Mouse (Mus musculus) CH12.LX (cell line): ENCODE measurements at regions not wholly inside any gene's neighbourhood (a gene's known extent, or its start where the extent isn't known, plus 50 kb on each side); places are given as distances from the start of the nearest gene placed in this dataset.

Experiments used
- DNase-seq: peaks from one replicate; pipeline ENCODE4 v3.0.0-alpha.2; 2013; ENCODE audit errors: extremely low read depth
- H3K27ac ChIP-seq: 2 replicates; pipeline ENCODE4 v1.5.1; 2012; ENCODE audit warnings: low read depth, mild to moderate bottlenecking, control low read depth, moderate library complexity; ENCODE audit not compliant: insufficient read depth
- H3K27me3 ChIP-seq: replicated peaks from 2 replicates; pipeline ENCODE3; 2012; ENCODE audit warnings: inconsistent platforms
- H3K36me3 ChIP-seq, 2 experiments: replicated peaks in 1 of 2; 2 replicates each; pipeline versions ENCODE3 to v1.6.1; 2012; ENCODE audit warnings: inconsistent platforms in 1 of 2, low read length in 1 of 2, mild to moderate bottlenecking in 1 of 2, mixed read lengths in 1 of 2, moderate library complexity in 1 of 2; ENCODE audit not compliant: control insufficient read depth in 1 of 2, insufficient read depth in 1 of 2
- H3K4me1 ChIP-seq, 2 experiments: 2 replicates each; pipeline ENCODE4 v1.6.1; 2012; ENCODE audit warnings: inconsistent platforms in 1 of 2, moderate library complexity in 1 of 2; ENCODE audit not compliant: insufficient read depth in 2 of 2, control insufficient read depth in 1 of 2
- H3K4me2 ChIP-seq: 2 replicates; pipeline ENCODE4 v1.6.1; 2012; ENCODE audit warnings: low read depth, mild to moderate bottlenecking, control low read depth; ENCODE audit not compliant: poor library complexity, insufficient read depth, severe bottlenecking
- H3K4me3 ChIP-seq, 3 experiments: fragments of 150-350 bp in 1 of 3; sonication (generic) in 1 of 3; replicated peaks in 1 of 3; 2 replicates each; pipeline versions ENCODE3 to v1.5.1; 2011 to 2012; ENCODE audit warnings: low read depth in 2 of 3, low read length in 2 of 3, mild to moderate bottlenecking in 2 of 3, moderate library complexity in 2 of 3, control low read depth in 1 of 3, improper control_type of control experiment in 1 of 3, inconsistent platforms in 1 of 3, mixed read lengths in 1 of 3; ENCODE audit not compliant: poor library complexity in 1 of 3
- H3K79me2 ChIP-seq: replicated peaks from 2 replicates; pipeline ENCODE4 v1.6.1; 2012; ENCODE audit warnings: mild to moderate bottlenecking, moderate library complexity; ENCODE audit not compliant: control insufficient read depth, poor library complexity, insufficient read depth, severe bottlenecking; ENCODE audit errors: extremely low read depth
- H3K9ac ChIP-seq: 2 replicates; pipeline ENCODE4 v1.6.1; 2012; ENCODE audit warnings: low read depth, mild to moderate bottlenecking, control low read depth, moderate library complexity; ENCODE audit not compliant: insufficient read depth
- H3K9me3 ChIP-seq: replicated peaks from 2 replicates; pipeline ENCODE3; 2012; ENCODE audit warnings: low read length, inconsistent platforms, mixed read lengths
- BHLHE40 ChIP-seq: IDR thresholded peaks from 2 replicates; pipeline ENCODE4 v1.6.1; 2011; ENCODE audit warnings: mild to moderate bottlenecking, low read depth, low read length, improper control_type of control experiment
- CHD1 ChIP-seq: IDR thresholded peaks from 2 replicates; pipeline ENCODE4 v1.6.1; 2012; ENCODE audit warnings: low read depth, low read length, improper control_type of control experiment, inconsistent platforms
- CHD2 ChIP-seq: IDR thresholded peaks from 2 replicates; pipeline ENCODE4 v1.6.1; 2011; ENCODE audit warnings: low read length, improper control_type of control experiment
- CTCF ChIP-seq, 2 experiments: IDR thresholded peaks in 1 of 2; conservative IDR thresholded peaks in 1 of 2; 2 replicates each; pipeline ENCODE4 v1.5.1; 2011 to 2012; ENCODE audit warnings: low read depth in 2 of 2, low read length in 2 of 2, improper control_type of control experiment in 1 of 2, inconsistent platforms in 1 of 2, mild to moderate bottlenecking in 1 of 2, moderate library complexity in 1 of 2
- E2F4 ChIP-seq: IDR thresholded peaks from 2 replicates; pipeline ENCODE4 v1.6.1; 2011; ENCODE audit warnings: low read depth, low read length, improper control_type of control experiment; ENCODE audit not compliant: insufficient replicate concordance
- ELF1 ChIP-seq: IDR thresholded peaks from 2 replicates; pipeline ENCODE4 v1.6.1; 2014; ENCODE audit warnings: low read depth, mild to moderate bottlenecking, inconsistent platforms, low read length, improper control_type of control experiment
- EP300 ChIP-seq: IDR thresholded peaks from 2 replicates; pipeline ENCODE4 v1.6.1; 2011; ENCODE audit warnings: low read length, improper control_type of control experiment
- ETS1 ChIP-seq: conservative IDR thresholded peaks from 2 replicates; pipeline ENCODE4 v1.6.1; 2012; ENCODE audit warnings: low read depth, mild to moderate bottlenecking, inconsistent platforms, low read length, improper control_type of control experiment, moderate library complexity
- GABPA ChIP-seq: IDR thresholded peaks from 2 replicates; pipeline ENCODE4 v1.6.1; 2012; ENCODE audit warnings: low read depth, low read length, improper control_type of control experiment, inconsistent platforms; ENCODE audit not compliant: insufficient replicate concordance
- HCFC1 ChIP-seq: IDR thresholded peaks from 2 replicates; pipeline ENCODE4 v1.6.1; 2012; ENCODE audit warnings: low read depth, mild to moderate bottlenecking, inconsistent platforms, low read length, improper control_type of control experiment
- IRF4 ChIP-seq: IDR thresholded peaks from 2 replicates; pipeline ENCODE4 v1.6.1; 2014; ENCODE audit warnings: low read depth, mild to moderate bottlenecking, inconsistent platforms, low read length, improper control_type of control experiment
- JUN ChIP-seq: IDR thresholded peaks from 2 replicates; pipeline ENCODE4 v1.6.1; 2011; ENCODE audit warnings: low read depth, mild to moderate bottlenecking, low read length, improper control_type of control experiment, moderate library complexity; ENCODE audit not compliant: insufficient read depth
- JUND ChIP-seq: conservative IDR thresholded peaks from 2 replicates; pipeline ENCODE4 v1.6.1; 2011; ENCODE audit warnings: low read depth, low read length, improper control_type of control experiment
- KAT2A ChIP-seq: IDR thresholded peaks from 2 replicates; pipeline ENCODE4 v1.6.1; 2012; ENCODE audit warnings: low read length, improper control_type of control experiment, inconsistent platforms; ENCODE audit not compliant: insufficient replicate concordance
- MAFK ChIP-seq: IDR thresholded peaks from 2 replicates; pipeline ENCODE4 v1.6.1; 2011; ENCODE audit warnings: low read length, improper control_type of control experiment; ENCODE audit not compliant: insufficient replicate concordance
- MAX ChIP-seq: IDR thresholded peaks from 2 replicates; pipeline ENCODE4 v1.6.1; 2011; ENCODE audit warnings: low read length, improper control_type of control experiment
- MAZ ChIP-seq: IDR thresholded peaks from 2 replicates; pipeline ENCODE4 v1.6.1; 2012; ENCODE audit warnings: low read depth, mild to moderate bottlenecking, inconsistent platforms, low read length, improper control_type of control experiment, moderate library complexity
- MEF2A ChIP-seq: IDR thresholded peaks from 2 replicates; pipeline ENCODE4 v1.6.1; 2014; ENCODE audit warnings: low read depth, mild to moderate bottlenecking, inconsistent platforms, low read length, improper control_type of control experiment, borderline replicate concordance
- MXI1 ChIP-seq: IDR thresholded peaks from 2 replicates; pipeline ENCODE4 v1.6.1; 2011; ENCODE audit warnings: mild to moderate bottlenecking, low read depth, low read length, improper control_type of control experiment
- MYC ChIP-seq: IDR thresholded peaks from 2 replicates; pipeline ENCODE4 v1.6.1; 2011; ENCODE audit warnings: low read depth, mild to moderate bottlenecking, improper control_type of control experiment, low read length
- NELFE ChIP-seq: IDR thresholded peaks from 2 replicates; pipeline ENCODE4 v1.6.1; 2011; ENCODE audit warnings: low read depth, low read length, improper control_type of control experiment
- NRF1 ChIP-seq: IDR thresholded peaks from 2 replicates; pipeline ENCODE4 v1.6.1; 2014; ENCODE audit warnings: low read depth, mild to moderate bottlenecking, inconsistent platforms, low read length, improper control_type of control experiment, moderate library complexity
- PAX5 ChIP-seq: IDR thresholded peaks from 2 replicates; pipeline ENCODE4 v1.6.1; 2012; ENCODE audit warnings: low read length, inconsistent platforms, mixed read lengths
- POLR2A ChIP-seq: IDR thresholded peaks from 2 replicates; pipeline ENCODE4 v1.6.1; 2011; ENCODE audit warnings: low read depth, mild to moderate bottlenecking, improper control_type of control experiment, low read length
- POLR2AphosphoS2 ChIP-seq: IDR thresholded peaks from 2 replicates; pipeline ENCODE4 v1.6.1; 2011; ENCODE audit warnings: low read depth, low read length, improper control_type of control experiment
- RAD21 ChIP-seq: IDR thresholded peaks from 2 replicates; pipeline ENCODE4 v1.6.1; 2011; ENCODE audit warnings: low read depth, mild to moderate bottlenecking, low read length, improper control_type of control experiment, moderate library complexity
- RCOR1 ChIP-seq: conservative IDR thresholded peaks from 2 replicates; pipeline ENCODE4 v1.6.1; 2012; ENCODE audit warnings: low read depth, mild to moderate bottlenecking, inconsistent platforms, low read length, improper control_type of control experiment
- SIN3A ChIP-seq: IDR thresholded peaks from 2 replicates; pipeline ENCODE4 v1.6.1; 2012; ENCODE audit warnings: low read length, improper control_type of control experiment, inconsistent platforms
- SMC3 ChIP-seq: IDR thresholded peaks from 2 replicates; pipeline ENCODE4 v1.6.1; 2011; ENCODE audit warnings: low read depth, low read length, improper control_type of control experiment
- TBP ChIP-seq: conservative IDR thresholded peaks from 2 replicates; pipeline ENCODE4 v1.6.1; 2011; ENCODE audit warnings: low read depth, low read length, improper control_type of control experiment
- TCF12 ChIP-seq: IDR thresholded peaks from 2 replicates; pipeline ENCODE4 v1.6.1; 2014; ENCODE audit warnings: low read depth, mild to moderate bottlenecking, inconsistent platforms, low read length, improper control_type of control experiment
- UBTF ChIP-seq: IDR thresholded peaks from 2 replicates; pipeline ENCODE4 v1.6.1; 2012; ENCODE audit warnings: low read depth, mild to moderate bottlenecking, inconsistent platforms, low read length, improper control_type of control experiment, moderate library complexity
- USF1 ChIP-seq: IDR thresholded peaks from 2 replicates; pipeline ENCODE4 v1.6.1; 2014; ENCODE audit warnings: low read depth, mild to moderate bottlenecking, inconsistent platforms, low read length, improper control_type of control experiment
- USF2 ChIP-seq: conservative IDR thresholded peaks from 2 replicates; pipeline ENCODE4 v1.6.1; 2011; ENCODE audit warnings: low read depth, low read length, improper control_type of control experiment
- ZC3H11A ChIP-seq: IDR thresholded peaks from 2 replicates; pipeline ENCODE4 v1.6.1; 2012; ENCODE audit warnings: low read depth, mild to moderate bottlenecking, inconsistent platforms, low read length, improper control_type of control experiment
- ZKSCAN1 ChIP-seq: IDR thresholded peaks from 2 replicates; pipeline ENCODE4 v1.6.1; 2012; ENCODE audit warnings: low read depth, inconsistent platforms, low read length, improper control_type of control experiment, borderline replicate concordance
- ZMIZ1 ChIP-seq: IDR thresholded peaks from 2 replicates; pipeline ENCODE4 v1.6.1; 2012; ENCODE audit warnings: low read depth, mild to moderate bottlenecking, inconsistent platforms, low read length, improper control_type of control experiment
- ZNF384 ChIP-seq: IDR thresholded peaks from 2 replicates; pipeline ENCODE4 v1.6.1; 2012; ENCODE audit warnings: low read depth, low read length, improper control_type of control experiment, inconsistent platforms
- dilution Hi-C: fragments of 300-500 bp; cut with MboI; formaldehyde crosslinking; loops from 2 replicates; pipeline ENCODE4 v1.14.3; 2020; ENCODE audit warnings: low sequenced_read_pairs; ENCODE audit not compliant: extremely low pct_unique_long_range_greater_than_20kb, extremely low pct_ligation_motif_present
- in situ Hi-C: fragments of 300-500 bp; cut with MboI; formaldehyde crosslinking; loops from 3 replicates; pipeline ENCODE4 v1.14.3; 2019; ENCODE audit warnings: low sequenced_read_pairs, low pct_ligation_motif_present, low pct_unique_long_range_greater_than_20kb, mixed read lengths

DNA sequence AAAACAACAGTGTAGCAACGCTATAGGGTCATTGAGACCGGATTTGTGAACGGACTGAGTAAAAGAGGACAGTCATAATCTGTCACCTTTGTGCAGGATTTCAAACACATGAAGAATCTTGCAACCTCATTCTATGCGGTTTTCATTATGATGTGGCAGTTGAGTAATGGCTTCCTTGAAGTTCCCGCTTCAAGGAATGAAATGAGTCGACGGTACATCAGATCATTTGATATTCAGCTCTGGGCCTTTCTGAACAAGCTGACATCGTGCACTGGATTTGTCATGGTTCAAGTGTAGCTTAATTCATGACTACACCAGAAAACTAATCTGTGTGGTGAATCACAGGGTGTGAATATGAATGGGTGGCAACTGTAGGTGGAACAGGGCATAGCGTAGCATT lies 198.4 kb downstream of the Tprg start:
- TF ChIP-seq BHLHE40 (peak; percentile 93), ZNF384 (peak; percentile 79), SIN3A (peak; percentile 43; the same call in 1 of the 2 replicates), KAT2A (no peak), JUN (peak; percentile 100), ELF1 (no peak), NRF1 (no peak), PAX5 (no peak), NELFE (no peak), MAX (peak; percentile 69; the same call in 1 of the 2 replicates), UBTF (no peak), JUND (peak; percentile 100), RCOR1 (peak; percentile 100), CHD2 (peak; percentile 88), MAZ (0 out of 2 replicates have a peak, but pooled peaks have one; percentile 35), TBP (no peak), EP300 (peak; percentile 99), POLR2AphosphoS2 (no peak), MYC (peak; percentile 94), RAD21 (no peak; the same call in 1 of the 2 replicates), USF1 (no peak), ZMIZ1 (no peak), IRF4 (peak; percentile 100), MAFK (peak; percentile 97), GABPA (no peak), ETS1 (peak; percentile 99), USF2 (no peak), MXI1 (no peak; the same call in 1 of the 2 replicates), ZC3H11A (no peak), ZKSCAN1 (no peak), E2F4 (peak; percentile 93; the same call in 1 of the 2 replicates), TCF12 (peak; percentile 96), CHD1 (no peak), HCFC1 (no peak), MEF2A (peak; percentile 94), POLR2A (no peak), CTCF (conservative IDR thresholded peaks at IDR 0.05 in 1 of 2, IDR thresholded peaks at IDR 0.05 in 1 of 2; ENCODE audit: low read depth in 2 of 2, low read length in 2 of 2) (no peak), SMC3 (no peak)
- dilution Hi-C loops, result no loop called here
- in situ Hi-C loops, result loop anchor here (10.0 to 25.0 kb wide), 2 partner anchors 100 to 202 kb away; partner anchors contain the start of gene Trp63
- peak; percentile 100 for DNase-seq
- no peaks in the 10 kb centered on the region for H3K36me3 ChIP-seq
- H3K27me3 ChIP-seq, result no peaks in the 10 kb centered on the region
- peak overlapping the region; percentile 98 for H3K27ac ChIP-seq
- no peaks in the 10 kb centered on the region for H3K79me2 ChIP-seq
- H3K4me3 ChIP-seq, result no peak overlapping the region
- H3K4me1 ChIP-seq, result peaks cover 33 to 47% of the 10 kb centered on the region in 2 experiments
- peak overlapping the region; percentile 47 for H3K9ac ChIP-seq
- H3K4me2 ChIP-seq, result peak overlapping the region; percentile 64; the same call in 1 of the 2 replicates
- H3K9me3 ChIP-seq, result no peaks in the 10 kb centered on the region
